Mouse (Mus musculus): ENCODE data around the gene Gm4985. TPM values are rescaled to one million over a fixed set of nuclear protein-coding genes. Genes with fewer than 3 reads are reported as not detected.
"Not testable (repeated sequence)": the region's sequence is repeated elsewhere in the genome, so short reads cannot be mapped to it uniquely, and the experiment has no call there.

The Gm4985 gene
- total RNA-seq (2021) = not detected
- long read RNA-seq, experiment 1 = 0 reads
- long read RNA-seq, experiment 2 = 0 reads

DNA sequence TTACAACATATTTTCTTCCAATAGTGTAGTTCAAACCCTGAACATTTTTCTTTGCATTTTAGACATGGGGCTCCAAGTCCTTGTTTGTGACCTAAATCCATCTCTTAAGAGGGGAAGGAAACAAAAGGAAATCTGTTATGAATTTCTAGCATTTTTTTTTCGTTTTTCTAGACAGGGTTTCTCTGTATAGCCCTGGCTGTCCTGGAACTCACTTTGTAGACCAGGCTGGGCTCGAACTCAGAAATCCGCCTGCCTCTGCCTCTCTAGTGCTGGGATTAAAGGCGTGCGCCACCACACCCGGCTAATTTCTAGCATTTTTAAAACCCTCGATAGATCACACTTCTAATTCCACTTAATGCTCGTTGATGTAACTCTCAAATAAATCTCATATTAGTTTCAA is at the start of gene Gm4985:
TSS of gene Gm4985 (minus strand) at position 101 of the 400 bp plus-strand sequence.
- intact Hi-C loops (cut with DNase I); DNase-seq (ENCODE audit: low spot score in 2 of 2): not testable (repeated sequence)

- no peak for DNase-seq (ENCODE audit: low spot score in 2 of 2)
- intact Hi-C loops (cut with DNase I) = no loop called here
These were observed 4.6 kb downstream of the Gm4985 start for GRCm38 (mm10) chrX:23954161-23954560.

Small RNA genes within 50 kb of the gene (microRNA-seq; reads per million reads assigned to microRNA genes)
- gene Gm25299 = 0 reads per million in 2 experiments

Other genes starting within 250 kb of the Gm4985 start
- not detected for gene Gm4907, start 76.4 kb downstream of the Gm4985 start, total RNA-seq (2021)

Measured in left cerebral cortex, postnatal 14 days (tissue).